Mouse (Mus musculus): ENCODE data around the gene Trim65. TPM values are rescaled to one million over a fixed set of nuclear protein-coding genes. Genes with fewer than 3 reads are reported as not detected.
"Not testable (repeated sequence)": the region's sequence is repeated elsewhere in the genome, so short reads cannot be mapped to it uniquely, and the experiment has no call there.

Trim65 gene
- polyA plus RNA-seq, 1 experiment from 2014 or later: 3.6 TPM

DNA sequence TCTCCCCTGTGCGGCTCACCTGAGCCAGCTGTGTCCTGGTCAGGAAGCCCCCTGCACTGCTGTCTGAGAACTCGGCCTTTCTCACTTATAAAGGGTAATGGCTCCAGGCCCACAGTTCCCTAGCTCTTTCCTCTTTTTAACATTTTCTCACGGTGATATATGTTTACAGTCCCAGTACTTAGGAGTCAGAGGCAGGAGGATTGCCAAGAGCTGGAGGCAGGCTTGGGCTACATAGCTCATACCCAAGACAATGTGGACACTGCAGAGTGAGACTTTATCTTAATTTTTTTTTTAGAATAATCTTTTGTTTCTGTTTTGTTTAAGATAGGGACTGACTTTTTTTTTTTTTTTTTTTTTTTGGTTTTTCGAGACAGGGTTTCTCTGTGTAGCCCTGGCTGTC, 28.5 kb downstream of the Trim65 start:
- Histone ChIP-seq H3K4me3 (no peak overlapping the region), H3K36me3 (peaks cover 10% of the 10 kb centered on the region; the same call in 1 of the 2 replicates), H3K4me1 (peaks cover 88% of the 10 kb centered on the region), H3K27ac (peak overlapping the region; percentile 89), H3K9me3 (no peaks in the 10 kb centered on the region), H3K27me3 (ENCODE audit: insufficient read depth, poor library complexity, severe bottlenecking) (peaks cover 17% of the 10 kb centered on the region)
- DNase-seq (ENCODE audit: low spot score): no peak
- WGBS: 53% methylated on average over 4 of the region's 4 CpGs

- 38% methylated on average over 11 of the region's 11 CpGs for WGBS
- peaks cover 10% of the 10 kb centered on the region; the same call in 1 of the 2 replicates for H3K36me3 ChIP-seq
- H3K4me3 ChIP-seq: 0 out of 2 replicates have a peak overlapping the region, but pooled peaks have one; percentile 0
- H3K9me3 ChIP-seq: no peaks in the 10 kb centered on the region
- peak overlapping the region; percentile 89 for H3K27ac ChIP-seq
- DNase-seq (ENCODE audit: low spot score): no peak
- H3K4me1 ChIP-seq: peaks cover 83% of the 10 kb centered on the region
- peaks cover 12% of the 10 kb centered on the region for H3K27me3 ChIP-seq (ENCODE audit: insufficient read depth, poor library complexity, severe bottlenecking)
Observed at GRCm38 (mm10) chr11:116101931-116102381, 29.0 kb downstream of the Trim65 start.

DNA sequence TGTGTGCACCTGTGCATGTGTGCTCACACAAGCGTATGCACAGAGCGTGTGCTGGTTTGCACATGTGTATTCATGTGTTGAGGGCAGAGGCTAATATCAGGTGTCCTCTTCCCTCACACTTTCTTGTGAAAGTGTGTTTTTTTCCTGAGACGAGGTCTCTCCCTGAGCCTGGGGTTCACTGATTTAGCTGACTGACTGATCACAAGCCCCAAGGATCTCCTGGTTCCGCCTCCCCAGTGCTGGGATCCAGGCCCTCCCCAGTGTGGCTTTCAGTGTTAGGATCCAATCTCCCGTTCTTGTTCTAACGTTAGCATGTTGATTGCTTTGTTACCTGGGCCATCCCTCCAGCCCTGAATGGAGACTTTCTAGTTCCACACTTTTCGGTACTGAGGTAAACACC, 30.1 kb downstream of the Trim65 start:
- Histone ChIP-seq H3K9me3 (no peaks in the 10 kb centered on the region), H3K36me3 (peaks cover 7% of the 10 kb centered on the region; the same call in 1 of the 2 replicates), H3K27me3 (ENCODE audit: insufficient read depth, poor library complexity, severe bottlenecking) (peaks cover under 1% of the 10 kb centered on the region; the same call in 1 of the 2 replicates), H3K4me1 (peaks cover 71% of the 10 kb centered on the region), H3K27ac (peak overlapping the region; percentile 89), H3K4me3 (no peak overlapping the region)
- 80% methylated on average over 7 of the region's 7 CpGs for WGBS
- no peak for DNase-seq (ENCODE audit: low spot score)

- no peak overlapping the region for H3K4me3 ChIP-seq
- peak; percentile 85 for DNase-seq (ENCODE audit: low spot score)
- H3K36me3 ChIP-seq: peaks cover 4% of the 10 kb centered on the region; the same call in 1 of the 2 replicates
- H3K9me3 ChIP-seq: no peaks in the 10 kb centered on the region
- H3K27me3 ChIP-seq (ENCODE audit: insufficient read depth, poor library complexity, severe bottlenecking): no peaks in the 10 kb centered on the region
- H3K4me1 ChIP-seq: peaks cover 67% of the 10 kb centered on the region
- 29% methylated on average over 6 of the region's 6 CpGs for WGBS
- peak overlapping the region; percentile 89 for H3K27ac ChIP-seq
Observed at GRCm38 (mm10) chr11:116100385-116100784, 30.5 kb downstream of the Trim65 start.

DNA sequence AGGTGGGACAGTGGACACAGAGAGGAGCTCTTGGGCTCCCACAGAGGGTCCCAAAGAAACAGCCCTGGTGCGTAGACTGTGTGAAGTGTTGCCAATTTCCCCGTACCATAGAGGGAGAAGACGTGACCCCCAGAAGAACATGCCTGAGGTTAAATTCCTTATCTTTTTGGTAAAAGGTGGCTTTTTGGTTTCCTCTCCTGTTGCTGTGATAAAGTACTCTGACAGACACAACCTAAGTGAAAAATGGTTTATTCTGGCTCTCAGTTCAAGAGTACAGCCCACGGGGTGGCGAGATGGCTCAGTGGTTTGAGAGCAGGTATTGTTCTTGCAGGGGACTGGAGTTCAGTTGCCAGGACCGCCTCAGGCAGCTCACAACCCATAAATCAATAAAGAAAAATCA, 31.5 kb downstream of the Trim65 start:
- H3K4me1 ChIP-seq: peaks cover 58% of the 10 kb centered on the region

GRCm38 (mm10) chr11:116098711-116099460, 32.0 kb downstream of the Trim65 start:
- WGBS: 64% methylated on average over 14 of the region's 14 CpGs
- peaks cover 55% of the 10 kb centered on the region for H3K4me1 ChIP-seq
- no peak for DNase-seq (ENCODE audit: low spot score)

More for the DNA sequence above, 31.5 kb downstream of the Trim65 start:
- WGBS: 85% methylated on average over 6 of the region's 6 CpGs
- Histone ChIP-seq H3K36me3 (0 out of 2 replicates have a peak, but pooled peaks cover 3% of the 10 kb centered on the region), H3K4me3 (no peak overlapping the region), H3K27me3 (ENCODE audit: insufficient read depth, poor library complexity, severe bottlenecking) (no peaks in the 10 kb centered on the region), H3K9me3 (no peaks in the 10 kb centered on the region), H3K27ac (peak overlapping the region; percentile 89)
- DNase-seq (ENCODE audit: low spot score): no peak

GRCm38 (mm10) chr11:116096213-116097108, 34.5 kb downstream of the Trim65 start:
- Histone ChIP-seq H3K36me3 (0 out of 2 replicates have a peak, but pooled peaks cover 3% of the 10 kb centered on the region), H3K9me3 (no peaks in the 10 kb centered on the region), H3K4me1 (peaks cover 41% of the 10 kb centered on the region), H3K27me3 (ENCODE audit: insufficient read depth, poor library complexity, severe bottlenecking) (no peaks in the 10 kb centered on the region), H3K4me3 (no peak overlapping the region), H3K27ac (no peak overlapping the region)
- WGBS: 87% methylated on average over 5 of the region's 5 CpGs
- no peak for DNase-seq (ENCODE audit: low spot score)

More at GRCm38 (mm10) chr11:116098711-116099460, 32.0 kb downstream of the Trim65 start:
- no peaks in the 10 kb centered on the region for H3K9me3 ChIP-seq
- H3K27me3 ChIP-seq (ENCODE audit: insufficient read depth, poor library complexity, severe bottlenecking): no peaks in the 10 kb centered on the region
- H3K36me3 ChIP-seq: 0 out of 2 replicates have a peak, but pooled peaks cover 3% of the 10 kb centered on the region
- H3K4me3 ChIP-seq: no peak overlapping the region
- peak overlapping the region; percentile 89 for H3K27ac ChIP-seq

- DNase-seq (ENCODE audit: low spot score): no peak
- WGBS: 58% methylated on average over 3 of the region's 3 CpGs
- Histone ChIP-seq H3K36me3 (0 out of 2 replicates have a peak, but pooled peaks cover 3% of the 10 kb centered on the region), H3K9me3 (no peaks in the 10 kb centered on the region), H3K4me1 (peaks cover 32% of the 10 kb centered on the region), H3K27ac (0 out of 2 replicates have a peak overlapping the region, but pooled peaks have one; percentile 26), H3K4me3 (no peak overlapping the region), H3K27me3 (ENCODE audit: insufficient read depth, poor library complexity, severe bottlenecking) (no peaks in the 10 kb centered on the region)
Observed at GRCm38 (mm10) chr11:116095573-116095972, 35.4 kb downstream of the Trim65 start.

DNA sequence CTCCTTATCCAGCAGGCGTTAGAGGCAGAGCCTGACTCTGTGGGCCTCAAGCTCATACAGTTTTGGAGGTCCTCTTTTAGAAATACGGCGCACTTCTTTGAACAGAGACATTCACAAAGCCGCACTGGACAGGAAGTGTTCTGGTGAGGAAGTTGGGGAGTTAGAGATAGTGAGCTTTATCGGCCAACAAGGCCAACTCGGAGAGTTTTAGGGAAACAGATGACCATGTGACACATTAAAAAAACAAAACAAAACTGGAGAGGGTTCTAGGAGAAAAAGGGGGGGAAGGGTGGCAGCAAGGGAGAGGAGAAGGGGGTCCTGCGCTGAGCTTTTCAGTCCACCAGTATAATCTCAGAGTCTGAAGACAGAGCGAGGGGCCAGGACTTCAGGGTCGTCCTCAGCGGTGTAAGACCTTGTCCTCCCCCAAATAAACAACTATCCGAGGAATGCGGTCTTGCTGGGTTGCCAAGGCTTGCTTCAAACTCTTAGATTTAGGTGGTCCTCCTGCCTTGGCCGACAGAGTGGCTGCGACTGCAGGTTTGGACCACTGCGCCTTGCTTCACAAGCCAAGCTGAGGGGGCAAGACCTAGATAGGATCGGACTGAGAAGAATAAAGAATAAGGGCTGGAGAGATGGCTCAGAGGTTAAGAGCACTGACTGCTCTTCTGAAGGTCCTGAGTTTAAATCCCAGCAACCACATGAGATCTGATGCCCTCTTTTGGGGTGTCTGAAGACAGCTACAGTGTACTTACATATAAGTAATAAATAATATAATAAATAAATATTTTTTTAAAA, 37.0 kb downstream of the Trim65 start:
- H3K36me3 ChIP-seq: 0 out of 2 replicates have a peak, but pooled peaks cover 3% of the 10 kb centered on the region
- DNase-seq (ENCODE audit: low spot score): peak; percentile 76
- H3K4me3 ChIP-seq: peak overlapping the region; percentile 16; the same call in 1 of the 2 replicates
- H3K27me3 ChIP-seq (ENCODE audit: insufficient read depth, poor library complexity, severe bottlenecking): no peaks in the 10 kb centered on the region
- peaks cover 16% of the 10 kb centered on the region for H3K4me1 ChIP-seq
- peak overlapping the region; percentile 83 for H3K27ac ChIP-seq
- H3K9me3 ChIP-seq: no peaks in the 10 kb centered on the region
- WGBS: 24% methylated on average over 16 of the region's 16 CpGs

DNA sequence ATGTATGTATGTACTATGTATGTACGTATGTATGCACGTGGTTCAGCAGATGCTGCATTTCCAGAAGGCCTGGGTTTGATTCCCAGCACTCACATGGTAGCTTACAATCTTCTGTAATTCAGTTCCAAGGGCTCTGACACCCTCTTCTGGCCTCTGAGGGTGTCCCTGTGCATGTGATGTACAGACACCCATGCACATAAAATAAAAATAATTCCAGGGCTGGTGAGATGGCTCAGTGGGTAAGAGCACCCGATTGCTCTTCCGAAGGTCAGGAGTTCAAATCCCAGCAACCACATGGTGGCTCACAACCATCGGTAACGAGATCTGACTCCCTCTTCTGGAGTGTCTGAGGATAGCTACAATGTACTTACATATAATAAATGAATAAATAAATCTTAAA, 38.0 kb downstream of the Trim65 start:
- 90% methylated on average over 6 of the region's 6 CpGs for WGBS
- DNase-seq (ENCODE audit: low spot score): not testable (repeated sequence)

DNA sequence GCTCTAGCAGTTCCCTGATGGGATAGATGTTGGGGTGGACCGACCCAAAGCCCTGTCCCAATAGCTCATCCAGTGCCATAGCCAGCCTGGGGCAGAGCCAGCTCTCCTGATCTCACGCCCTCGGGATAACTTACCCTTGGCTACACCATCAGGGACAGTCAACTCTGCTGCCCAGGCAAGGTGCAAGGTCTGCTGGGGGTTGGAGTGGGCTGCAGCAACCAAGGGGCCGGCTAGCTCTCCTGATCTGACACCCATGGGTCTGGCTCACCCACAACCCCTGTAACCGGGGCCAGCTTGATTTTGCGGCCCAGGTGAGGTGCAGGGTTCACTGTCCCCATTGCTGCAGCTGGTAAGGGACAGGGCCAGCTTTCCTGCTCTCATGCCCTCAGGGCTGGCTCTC, 39.3 kb downstream of the Trim65 start:
- DNase-seq (ENCODE audit: low spot score): no peak
- WGBS: 87% methylated on average over 6 of the region's 6 CpGs
- Histone ChIP-seq H3K9me3 (no peaks in the 10 kb centered on the region), H3K4me3 (no peak overlapping the region), H3K4me1 (peaks cover 26% of the 10 kb centered on the region), H3K27me3 (ENCODE audit: insufficient read depth, poor library complexity, severe bottlenecking) (no peaks in the 10 kb centered on the region), H3K27ac (peak overlapping the region; percentile 17; the same call in 1 of the 2 replicates), H3K36me3 (0 out of 2 replicates have a peak, but pooled peaks cover under 1% of the 10 kb centered on the region)

More for the DNA sequence above, 38.0 kb downstream of the Trim65 start:
- H3K27ac ChIP-seq; H3K27me3 ChIP-seq (ENCODE audit: insufficient read depth, poor library complexity, severe bottlenecking); H3K36me3 ChIP-seq; H3K4me3 ChIP-seq; H3K9me3 ChIP-seq: not testable (repeated sequence)
- H3K4me1 ChIP-seq: peaks cover 20% of the 10 kb centered on the region

DNA sequence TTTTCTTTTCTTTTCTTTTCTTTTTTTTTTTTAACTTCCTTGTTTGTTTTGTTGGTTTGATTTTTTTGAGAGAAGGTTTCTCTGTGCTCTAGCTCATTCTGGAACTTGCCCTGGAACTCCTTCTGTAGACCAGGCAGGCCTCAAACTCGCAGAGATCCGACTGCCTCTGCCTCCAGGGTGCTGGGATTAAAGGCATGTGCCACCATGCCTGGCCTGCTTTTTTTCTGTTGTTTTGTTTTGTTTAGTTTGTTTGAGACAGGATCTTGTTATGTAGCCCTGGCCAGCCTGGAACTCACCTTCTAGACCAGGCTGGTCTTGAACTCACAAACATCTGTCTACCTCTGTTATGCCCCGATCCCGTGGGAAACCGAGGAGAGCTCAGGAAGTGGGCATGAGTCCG, 41.4 kb downstream of the Trim65 start:
- peaks cover 41% of the 10 kb centered on the region for H3K4me1 ChIP-seq
- H3K27me3 ChIP-seq (ENCODE audit: insufficient read depth, poor library complexity, severe bottlenecking): no peaks in the 10 kb centered on the region
- H3K4me3 ChIP-seq: no peak overlapping the region
- H3K27ac ChIP-seq: no peak overlapping the region
- no peaks in the 10 kb centered on the region for H3K9me3 ChIP-seq
- DNase-seq (ENCODE audit: low spot score): no peak
- WGBS: 89% methylated on average over 6 of the region's 6 CpGs
- peaks cover 7% of the 10 kb centered on the region; the same call in 1 of the 2 replicates for H3K36me3 ChIP-seq
